Mouse (Mus musculus): ENCODE measurements at regions not wholly inside any gene's neighbourhood (a gene's known extent, or its start where the extent isn't known, plus 50 kb on each side); places are given as distances from the start of the nearest gene placed in this dataset.
A peak's percentile ranks its signal among the peaks of the same experiment; 100 is the strongest.

- no peak for DNase-seq (ENCODE audit: low spot score in 2 of 2)
Observed at GRCm38 (mm10) chr7:135767493-135767892, 51.3 kb upstream of the Mki67 start.

GRCm38 (mm10) chr7:135768064-135768463 lies 51.9 kb upstream of the Mki67 start:
- no peak for DNase-seq (ENCODE audit: low spot score in 2 of 2)

GRCm38 (mm10) chr7:135768592-135768991 lies 52.4 kb upstream of the Mki67 start:
- DNase-seq (ENCODE audit: low spot score in 2 of 2): peak; percentile 86 to 90

GRCm38 (mm10) chr7:135769082-135769673 lies 53.0 kb upstream of the Mki67 start:
- no peak for DNase-seq (ENCODE audit: low spot score in 2 of 2)

GRCm38 (mm10) chr7:135770051-135770450 lies 53.9 kb upstream of the Mki67 start:
- no peak for DNase-seq (ENCODE audit: low spot score in 2 of 2)

GRCm38 (mm10) chr7:135775832-135776433 lies 59.8 kb upstream of the Mki67 start:
- DNase-seq (ENCODE audit: low spot score in 2 of 2): no peak

- DNase-seq (ENCODE audit: low spot score in 2 of 2): no peak
Observed at GRCm38 (mm10) chr7:135790167-135790566, 74.0 kb upstream of the Mki67 start.

- DNase-seq (ENCODE audit: low spot score in 2 of 2): peak; percentile 72 to 82
Observed at GRCm38 (mm10) chr7:135790978-135791377, 74.8 kb upstream of the Mki67 start.

GRCm38 (mm10) chr7:135791953-135792690 lies 76.0 kb upstream of the Mki67 start:
- no peak for DNase-seq (ENCODE audit: low spot score in 2 of 2)

- DNase-seq (ENCODE audit: low spot score in 2 of 2): no peak
Observed at GRCm38 (mm10) chr7:135792918-135793317, 76.8 kb upstream of the Mki67 start.

- DNase-seq (ENCODE audit: low spot score in 2 of 2): no peak
Observed at GRCm38 (mm10) chr7:135794238-135794637, 78.1 kb upstream of the Mki67 start.

- DNase-seq (ENCODE audit: low spot score in 2 of 2): no peak
Observed at GRCm38 (mm10) chr7:135794679-135795078, 78.5 kb upstream of the Mki67 start.

GRCm38 (mm10) chr7:135798441-135798840 lies 82.3 kb upstream of the Mki67 start:
- no peak for DNase-seq (ENCODE audit: low spot score in 2 of 2)

- DNase-seq (ENCODE audit: low spot score in 2 of 2): peak; percentile 73 to 79
Observed at GRCm38 (mm10) chr7:135802598-135803121, 86.5 kb upstream of the Mki67 start.

- DNase-seq (ENCODE audit: low spot score in 2 of 2): no peak
Observed at GRCm38 (mm10) chr7:135804730-135805129, 88.6 kb upstream of the Mki67 start.

- DNase-seq (ENCODE audit: low spot score in 2 of 2): no peak
Observed at GRCm38 (mm10) chr7:135806139-135806538, 90.0 kb upstream of the Mki67 start.

- DNase-seq (ENCODE audit: low spot score in 2 of 2): no peak
Observed at GRCm38 (mm10) chr7:135806673-135807072, 90.5 kb upstream of the Mki67 start.

GRCm38 (mm10) chr7:135809167-135809566 lies 93.0 kb upstream of the Mki67 start:
- DNase-seq (ENCODE audit: low spot score in 2 of 2): no peak

GRCm38 (mm10) chr7:135809751-135810379 lies 93.7 kb upstream of the Mki67 start:
- no peak for DNase-seq (ENCODE audit: low spot score in 2 of 2)

GRCm38 (mm10) chr7:135810971-135811370 lies 94.8 kb upstream of the Mki67 start:
- DNase-seq (ENCODE audit: low spot score in 2 of 2): no peak

- no peak for DNase-seq (ENCODE audit: low spot score in 2 of 2)
Observed at GRCm38 (mm10) chr7:135813616-135814015, 97.5 kb upstream of the Mki67 start.

- DNase-seq (ENCODE audit: low spot score in 2 of 2): no peak
Observed at GRCm38 (mm10) chr7:135816191-135816590, 100.0 kb upstream of the Mki67 start.

Measured in right cerebral cortex, postnatal 10 days (tissue).